Mouse (Mus musculus) gastrocnemius, adult 8-10 months (tissue): ENCODE measurements around the gene Snapin. TPM values are rescaled to one million over a fixed set of nuclear protein-coding genes. Genes with fewer than 3 reads are reported as not detected.
A peak's percentile ranks its signal among the peaks of the same experiment; 100 is the strongest.

Source experiments
- DNase-seq, 2 experiments: peaks; one replicate each; pipeline ENCODE4 v3.0.0; 2022; ENCODE audit warnings: low spot score in 2 of 2
- total RNA-seq, 4 experiments: library from RNA; stranded (reverse); gene quantifications; 2 replicates each; pipeline ENCODE4 v1.2.4; 2022

Snapin gene
- total RNA-seq, 4 experiments from 2014 or later = 77.7 to 93.9 (median 78.5) TPM

DNA sequence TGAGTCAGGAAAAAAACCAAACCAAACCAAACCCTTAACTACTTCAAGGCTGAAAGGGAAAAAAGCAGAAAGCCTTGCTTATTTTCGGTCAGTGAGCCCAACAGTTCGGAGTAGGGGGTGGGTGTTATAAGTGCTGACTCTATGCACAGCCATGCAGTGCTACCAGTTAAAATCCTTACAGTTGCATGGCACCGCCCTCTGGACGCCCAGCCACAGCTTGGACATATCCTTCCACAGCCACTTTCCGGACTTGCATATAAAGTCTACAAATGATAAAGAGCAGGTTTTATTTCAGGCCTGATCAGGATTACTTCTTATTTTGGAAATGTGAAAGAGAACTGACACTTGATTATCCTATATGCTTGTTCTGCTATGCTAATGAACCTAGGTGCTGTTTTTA lies 14.4 kb upstream of the Snapin start:
- no peak for DNase-seq

DNA sequence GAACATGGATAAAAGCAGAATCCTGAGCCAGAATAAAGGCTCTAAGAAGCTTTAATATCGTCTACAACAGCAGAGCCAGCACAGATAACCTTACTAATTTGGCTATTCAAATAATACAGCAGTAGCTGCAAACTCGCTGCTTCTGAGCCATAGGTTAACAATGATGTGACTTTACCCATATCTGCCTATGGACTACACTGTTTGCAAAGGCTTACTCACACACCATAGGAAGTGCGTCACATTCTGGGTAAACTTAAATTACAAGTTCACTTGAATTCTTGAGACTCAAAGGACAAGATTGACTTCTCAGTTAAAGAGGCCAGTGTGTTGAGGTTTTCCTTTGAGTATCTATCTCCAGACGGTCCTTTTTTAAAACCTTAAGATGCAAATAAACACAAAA lies 12.6 kb upstream of the Snapin start:
- DNase-seq = no peak

DNA sequence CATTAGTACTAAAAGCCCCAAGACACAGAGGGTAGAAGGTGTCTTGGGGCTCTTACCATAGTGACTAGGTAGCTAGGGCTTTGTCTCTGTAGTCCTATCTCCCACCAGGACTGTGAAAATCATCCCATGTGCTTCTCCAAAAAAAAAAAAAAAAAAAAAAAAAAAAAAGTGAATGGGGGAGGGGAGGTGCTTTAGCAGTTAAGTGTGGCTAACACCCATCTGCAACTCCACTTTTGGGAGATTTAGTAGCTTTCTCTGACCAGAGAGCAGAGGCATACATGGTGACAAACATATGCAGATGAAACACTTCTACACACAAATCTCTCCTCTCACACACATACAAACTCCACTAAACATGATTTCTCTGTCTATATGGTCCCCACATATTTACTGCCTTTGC lies 6.8 kb upstream of the Snapin start:
- DNase-seq = no peak

DNA sequence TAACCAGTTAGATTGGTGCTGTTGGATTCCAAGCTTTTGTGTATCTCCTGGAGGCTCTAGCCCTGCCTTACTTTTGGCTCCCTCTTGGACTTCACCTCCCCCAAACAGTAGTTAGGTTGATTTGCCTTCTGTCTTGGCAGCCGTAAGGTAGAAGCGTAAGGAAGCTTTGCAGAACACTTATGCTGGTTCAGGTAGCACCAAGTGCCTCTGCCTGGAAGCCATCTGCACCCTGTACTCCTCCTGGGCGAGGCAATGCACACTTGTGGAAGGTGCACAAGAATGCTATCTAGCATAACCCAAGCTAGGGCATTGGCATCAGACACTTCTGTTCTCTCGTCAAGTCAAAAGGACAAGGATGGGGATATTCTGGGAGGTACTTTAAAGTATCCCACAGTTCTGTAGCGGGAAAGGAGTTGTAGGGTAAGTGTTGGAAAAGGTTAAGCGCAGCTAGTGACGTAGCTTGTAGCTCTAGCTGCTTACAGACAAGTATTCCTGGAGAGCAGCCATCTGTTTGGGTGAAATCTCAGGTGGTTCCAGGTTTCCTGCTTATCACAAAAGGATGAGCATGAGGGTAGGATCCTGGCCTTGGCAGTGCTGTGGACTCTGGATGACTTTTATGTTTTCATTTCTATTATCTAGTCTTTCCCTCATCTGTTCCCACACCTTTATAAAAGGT lies 5.2 kb upstream of the Snapin start:
- no peak for DNase-seq

GRCm38 (mm10) chr3:90493831-90494540 lies 3.2 kb upstream of the Snapin start:
- no peak for DNase-seq

DNA sequence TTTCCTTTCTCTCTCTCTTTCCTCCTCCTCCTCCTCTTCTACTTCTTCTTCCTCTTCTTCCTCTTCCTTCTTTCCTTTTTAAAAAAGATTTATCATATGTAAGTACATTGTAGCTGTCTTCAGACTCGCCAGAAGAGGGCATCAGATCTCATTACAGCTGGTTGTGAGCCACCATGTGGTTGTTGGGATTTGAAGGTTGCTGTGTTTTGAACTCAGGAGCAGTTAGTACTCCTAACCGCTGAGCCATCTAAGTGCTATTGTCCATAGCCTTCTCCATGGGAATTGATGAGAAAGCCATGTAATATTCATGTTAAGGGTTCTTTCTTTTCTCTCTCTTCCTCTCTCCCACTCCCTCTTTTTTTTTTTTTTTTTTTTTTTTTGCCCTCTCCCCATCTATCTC lies 517 bp upstream of the Snapin start:
- DNase-seq = no peak

DNA sequence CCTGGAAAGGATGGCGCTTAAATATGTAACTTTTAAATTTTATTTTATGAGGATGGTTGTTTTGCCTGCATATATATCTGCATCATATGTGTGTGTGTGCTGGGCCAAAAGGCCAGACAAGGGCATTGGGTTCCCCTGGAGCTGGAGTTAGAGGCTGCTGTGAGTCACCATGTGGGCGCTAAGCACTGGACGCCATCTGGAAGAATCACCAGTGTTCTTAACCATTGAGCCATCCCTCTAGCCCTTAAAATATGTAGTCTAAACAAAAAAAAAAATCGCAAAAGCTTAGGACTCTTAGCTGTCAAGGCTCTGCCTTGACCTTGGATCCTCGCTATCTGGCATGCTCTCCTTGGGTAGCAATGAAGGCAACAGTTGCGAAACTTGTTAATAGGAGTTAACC lies 2.3 kb downstream of the Snapin start:
- no peak for DNase-seq

DNA sequence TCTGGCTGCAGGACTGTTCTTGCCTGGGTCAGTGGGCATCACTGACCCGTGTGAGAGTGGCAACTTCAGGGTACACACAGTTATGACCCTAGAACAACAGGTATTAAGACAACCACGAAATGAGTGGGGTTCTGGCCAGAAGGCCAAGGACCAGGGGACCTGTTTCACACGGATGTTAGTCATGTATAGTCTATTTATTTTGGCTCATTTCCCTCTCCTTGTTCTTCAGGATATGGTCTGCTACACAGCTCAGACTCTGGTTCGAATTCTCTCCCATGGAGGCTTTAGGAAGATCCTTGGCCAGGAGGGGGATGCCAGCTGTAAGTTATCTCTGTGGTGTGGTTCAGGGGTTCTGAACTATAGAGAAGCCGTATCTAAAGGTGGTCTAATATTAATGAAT lies 3.8 kb downstream of the Snapin start:
- DNase-seq = no peak

DNA sequence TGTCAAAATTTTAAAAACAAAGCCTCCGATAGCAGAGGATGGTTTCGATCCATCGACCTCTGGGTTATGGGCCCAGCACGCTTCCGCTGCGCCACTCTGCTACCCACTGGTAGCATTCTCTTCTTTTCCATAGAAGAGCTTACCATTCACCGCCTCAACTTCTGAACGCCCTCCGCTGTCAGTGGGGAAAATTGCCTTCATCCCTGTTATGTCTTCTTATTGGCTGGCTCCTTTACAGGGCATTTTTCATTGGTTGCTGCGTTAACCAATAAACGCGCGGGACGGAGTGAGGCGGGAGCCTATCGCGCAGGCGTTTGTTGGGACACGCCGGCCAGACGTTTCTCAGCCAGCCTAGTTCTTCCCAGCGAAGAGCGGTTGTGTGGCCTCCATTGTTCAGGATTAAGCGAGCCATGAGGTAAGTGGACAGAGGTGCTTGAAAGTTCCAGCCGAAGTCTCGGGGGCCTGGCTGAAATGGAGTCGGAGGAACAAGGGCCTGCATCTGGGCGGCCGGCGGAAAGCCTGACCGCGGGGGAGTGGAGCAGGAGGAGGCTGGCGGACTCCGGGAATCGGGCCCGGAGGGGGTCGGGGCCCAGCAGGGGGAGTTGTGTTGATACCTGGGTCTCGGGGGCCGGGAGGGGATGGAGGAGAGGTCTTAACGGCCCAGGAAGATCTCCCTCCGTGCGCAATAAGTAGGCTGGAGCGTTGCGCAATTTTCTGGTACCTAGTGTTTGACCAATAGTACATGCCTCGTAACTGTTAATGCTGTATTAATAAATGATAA lies 14.8 kb downstream of the Snapin start, which contains the start of gene Ilf2:
Gene Ilf2, plus strand, starts transcription at position 296 of the 781 bp plus-strand sequence.
- DNase-seq = peak; percentile 90 to 94

GRCm38 (mm10) chr3:90475151-90475830 lies 15.5 kb downstream of the Snapin start:
- no peak for DNase-seq

GRCm38 (mm10) chr3:90472213-90472612 lies 18.6 kb downstream of the Snapin start:
- DNase-seq = peak in 1 of 2 experiments; percentile 17

DNA sequence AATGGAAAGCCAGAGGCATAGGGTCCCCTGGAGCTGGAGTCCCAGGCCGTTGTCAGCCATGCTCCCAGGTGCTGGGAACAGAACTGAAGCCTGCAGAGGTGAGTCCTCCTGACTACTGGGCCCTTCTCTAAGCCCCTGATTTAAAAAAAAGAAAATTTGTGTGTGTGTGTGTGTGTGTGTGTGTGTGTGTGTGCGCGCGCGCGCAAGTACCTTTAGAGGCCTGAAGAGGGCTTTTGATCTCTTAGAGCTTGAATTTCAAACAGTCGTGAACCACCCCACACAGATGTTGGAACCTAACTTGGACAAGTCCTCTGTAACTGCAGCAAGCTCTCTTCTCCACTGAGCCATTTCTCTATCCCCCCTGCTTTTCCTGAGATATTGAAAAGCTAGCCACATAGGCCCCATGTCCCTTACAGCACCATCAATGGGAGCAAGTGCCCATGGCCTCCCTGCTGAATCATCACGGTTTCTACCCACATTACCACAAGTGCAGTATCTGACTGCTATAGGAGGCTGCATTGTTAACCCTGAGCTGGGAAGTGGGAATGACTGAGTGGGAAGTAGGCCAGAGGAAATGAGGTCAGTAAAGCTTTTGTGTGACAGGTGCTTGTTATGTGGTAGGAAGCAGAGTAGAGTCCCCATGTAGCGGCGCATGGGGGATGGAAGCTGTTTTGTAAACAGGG lies 23.1 kb downstream of the Snapin start:
- no peak for DNase-seq

DNA sequence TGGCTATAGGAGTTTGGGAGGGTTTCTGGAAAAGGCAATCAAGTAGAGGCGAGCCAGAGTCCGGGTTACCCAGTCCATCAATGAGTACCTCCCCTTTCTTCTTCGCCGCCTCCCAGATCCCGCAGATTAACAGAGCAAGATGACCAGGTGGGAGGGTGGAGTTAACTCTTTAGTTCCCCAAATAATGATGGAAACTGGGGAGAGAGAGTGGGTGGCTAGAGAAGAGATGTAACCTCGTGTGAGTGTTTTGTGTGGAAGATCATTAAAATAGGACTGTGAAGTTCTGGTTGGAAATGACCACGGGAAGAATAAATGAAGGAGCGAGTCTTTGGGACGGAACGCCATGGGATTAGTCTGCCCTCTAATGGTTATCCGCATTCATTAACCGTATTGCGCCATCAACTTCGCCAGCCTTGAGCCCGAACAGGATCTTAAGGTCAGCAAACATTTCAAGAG lies 24.5 kb downstream of the Snapin start:
- peak; percentile 24 to 33 for DNase-seq

- DNase-seq = peak in 1 of 2 experiments; percentile 24
Observed at GRCm38 (mm10) chr3:90465686-90466310, 25.0 kb downstream of the Snapin start, which contains the start of gene Npr1. TSS of gene Npr1 (minus strand) at chr3:90465866.

DNA sequence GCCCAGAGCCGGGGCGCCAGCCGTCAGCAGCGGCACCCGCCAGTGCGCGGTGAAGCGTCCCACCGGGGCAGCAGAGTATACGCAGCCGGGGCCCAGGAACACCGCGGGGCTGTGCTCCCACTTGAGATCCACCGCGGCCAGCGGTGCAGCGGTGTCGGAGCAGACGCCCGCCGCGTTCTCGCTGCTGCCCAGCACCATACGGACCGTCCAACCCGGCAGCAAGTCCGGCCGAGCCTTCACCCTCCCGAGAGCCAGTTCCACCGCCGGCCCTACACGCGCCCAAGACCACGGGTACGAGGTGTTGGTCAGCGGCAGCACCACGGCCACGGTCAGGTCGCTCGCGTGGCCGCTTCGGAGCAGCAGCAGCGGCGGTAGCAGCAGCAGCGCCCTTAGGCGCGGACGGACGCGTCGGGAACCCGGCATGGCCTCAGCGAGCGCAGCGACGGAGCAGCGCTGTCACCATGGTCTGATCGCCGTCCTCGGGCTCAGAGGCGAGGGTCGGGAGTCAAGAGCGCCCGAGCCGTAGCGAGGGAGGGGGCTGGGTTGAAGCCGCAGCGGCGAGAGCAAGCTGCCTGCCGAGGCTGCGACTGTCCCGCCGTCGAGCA lies 25.6 kb downstream of the Snapin start:
- peak in 1 of 2 experiments; percentile 10 for DNase-seq

DNA sequence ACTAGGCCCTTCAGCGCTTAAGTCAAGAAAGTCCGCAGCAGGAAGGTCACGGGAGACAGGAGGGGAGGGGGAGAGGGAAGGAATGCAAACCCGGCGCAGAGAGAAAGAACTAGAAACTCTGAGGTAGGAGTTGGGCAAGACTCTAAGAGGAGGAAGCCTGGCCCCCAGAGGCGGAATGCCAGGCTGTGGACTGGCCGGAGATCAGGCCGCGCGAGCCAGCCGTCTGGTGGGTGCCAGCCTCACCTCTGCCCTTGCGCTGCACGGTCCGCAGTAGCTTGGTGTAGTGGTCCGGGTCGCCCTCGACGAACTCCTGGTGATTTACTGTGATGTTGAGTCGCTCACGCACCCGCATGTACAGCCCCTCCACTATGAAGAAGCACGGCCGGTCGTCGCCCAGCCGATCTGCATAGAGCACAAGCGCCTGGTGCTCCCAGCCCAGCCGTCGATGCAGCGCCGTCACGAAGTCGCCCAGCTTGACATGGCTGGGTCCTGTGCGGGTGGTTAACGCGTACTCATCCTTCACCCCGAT lies 26.2 kb downstream of the Snapin start:
- DNase-seq = peak; percentile 8 to 12

- DNase-seq = no peak
Observed at GRCm38 (mm10) chr3:90462579-90462978, 28.3 kb downstream of the Snapin start.

GRCm38 (mm10) chr3:90461935-90462334 lies 28.9 kb downstream of the Snapin start:
- no peak for DNase-seq

DNA sequence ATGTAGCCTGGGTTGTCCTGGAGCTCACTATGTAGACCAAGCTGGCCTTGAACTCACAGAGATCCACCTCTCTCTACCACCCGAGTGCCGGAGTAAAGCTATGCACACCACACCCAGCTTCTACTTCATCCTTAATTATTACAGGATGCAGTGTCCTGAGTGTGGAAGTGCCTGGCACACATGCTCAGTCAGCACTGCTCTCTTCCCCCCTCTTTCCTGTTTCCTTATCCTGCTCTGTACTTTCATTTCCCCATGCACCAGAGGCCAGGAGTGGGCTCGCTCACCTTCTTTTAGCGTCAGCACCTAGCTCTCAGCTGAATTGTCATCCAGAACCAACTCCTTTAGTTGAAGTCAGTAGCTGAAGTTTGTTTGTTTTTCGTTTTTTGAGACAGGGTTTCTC lies 30.5 kb downstream of the Snapin start:
- no peak for DNase-seq

GRCm38 (mm10) chr3:90459727-90460126 lies 31.1 kb downstream of the Snapin start:
- DNase-seq = no peak
